Mouse (Mus musculus) kidney, postnatal 36 days (tissue): ENCODE results near the gene Cse1l.

Source experiments
- DNase-seq, 2 experiments: peaks; one replicate each; pipeline ENCODE4 v3.0.0; 2021 to 2022; ENCODE audit warnings: mixed read lengths in 2 of 2

Cse1l gene

DNA sequence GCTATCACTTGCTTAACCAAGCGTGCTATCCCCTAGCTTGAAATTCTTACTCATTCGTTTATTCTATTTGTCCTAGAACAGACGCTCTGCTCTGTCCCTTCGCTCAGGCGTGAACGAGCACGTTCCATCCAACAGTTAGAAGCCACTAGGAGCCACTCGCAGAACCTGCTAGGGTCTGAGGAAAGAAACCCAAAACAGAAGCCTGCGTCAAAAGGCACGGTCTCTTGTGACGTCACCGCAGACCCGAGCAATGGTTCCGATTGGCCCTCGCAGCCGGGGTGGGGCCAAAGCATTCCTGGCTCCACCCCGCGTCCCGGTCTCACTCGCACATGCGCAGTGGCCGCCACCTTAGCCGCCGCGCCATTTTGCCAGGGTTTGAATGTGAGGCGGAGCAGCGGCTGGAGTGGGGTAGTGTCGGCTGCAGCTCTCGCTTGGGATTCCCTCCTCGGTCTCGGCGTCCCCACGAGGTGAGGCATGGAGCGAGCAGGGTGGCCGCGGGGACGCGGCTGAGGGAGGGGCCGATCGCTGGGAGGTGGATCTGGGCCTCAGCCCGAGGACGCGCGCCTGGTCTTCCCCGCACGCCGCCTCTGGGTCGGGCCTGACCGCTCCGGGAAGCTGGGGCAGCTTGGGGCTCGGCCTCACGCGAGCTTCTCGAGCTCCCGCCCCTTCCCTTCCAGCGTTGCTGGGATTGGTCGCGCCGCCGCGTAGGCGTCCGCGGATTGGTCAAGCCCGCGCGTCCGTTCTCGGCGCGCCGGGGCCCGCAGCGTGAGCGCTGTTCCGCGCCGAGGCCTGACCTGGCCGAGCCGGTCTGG is at the start of gene Cse1l:
TSS of gene Cse1l (plus strand) at position 330 of the 812 bp plus-strand sequence.
- peak; percentile 98 to 99 for DNase-seq

DNA sequence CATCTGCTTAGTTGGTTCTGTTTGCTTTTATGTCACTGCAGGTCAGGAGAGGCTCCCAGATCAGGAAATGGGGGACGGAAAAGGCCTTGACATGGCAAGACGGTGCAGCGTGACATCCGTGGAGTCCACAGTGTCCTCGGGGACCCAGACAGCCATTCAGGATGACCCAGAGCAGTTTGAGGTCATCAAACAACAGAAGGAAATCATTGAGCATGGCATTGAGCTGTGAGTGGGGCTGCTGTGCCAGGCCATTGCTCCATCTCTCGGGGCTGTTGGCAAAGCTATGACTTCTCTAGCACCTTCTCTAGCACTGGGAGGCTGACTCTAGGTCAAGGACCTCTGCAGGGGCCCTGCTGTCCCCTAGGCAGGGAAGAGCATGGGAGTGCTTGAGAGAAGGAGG is 49.5 kb upstream of the Cse1l start:
- no peak for DNase-seq

DNA sequence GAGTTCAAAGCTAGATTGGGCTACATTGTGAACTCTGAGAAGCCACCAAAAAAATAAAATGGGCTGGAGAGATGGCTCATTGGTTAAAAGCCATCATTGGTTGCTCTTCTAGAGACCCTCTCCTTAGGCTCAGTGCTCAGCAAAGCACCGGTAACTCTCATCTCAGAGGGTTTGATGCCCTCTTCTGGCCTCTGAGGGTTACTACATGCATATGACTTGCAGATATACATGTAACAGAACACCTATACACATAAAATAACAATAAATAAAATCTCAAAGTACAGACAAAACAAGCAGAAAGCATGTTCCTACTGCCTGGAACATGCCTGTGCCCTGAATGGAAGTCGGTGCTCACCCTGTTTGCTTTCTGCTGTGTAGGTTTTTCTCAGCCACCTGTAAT is 48.7 kb upstream of the Cse1l start:
- DNase-seq, result peak; percentile 23 to 47

DNA sequence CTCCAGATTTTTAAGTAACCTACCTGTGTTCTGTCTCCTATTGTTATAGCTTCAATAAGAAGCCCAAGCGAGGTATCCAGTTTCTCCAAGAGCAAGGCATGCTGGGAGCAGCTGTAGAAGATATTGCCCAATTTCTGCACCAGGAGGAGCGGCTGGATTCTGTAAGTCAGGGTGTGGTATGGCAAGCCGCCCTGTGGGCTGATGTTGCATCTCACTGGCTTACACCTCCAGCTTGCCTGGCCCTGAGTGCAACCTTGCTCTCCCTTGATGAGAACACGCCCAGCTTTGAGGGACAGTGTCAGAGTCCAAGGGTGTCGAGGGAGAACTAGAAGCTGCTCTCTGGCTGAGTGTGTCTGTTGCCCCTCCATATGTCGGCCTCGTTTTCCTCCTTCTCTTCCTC is 46.6 kb upstream of the Cse1l start:
- DNase-seq, result no peak

DNA sequence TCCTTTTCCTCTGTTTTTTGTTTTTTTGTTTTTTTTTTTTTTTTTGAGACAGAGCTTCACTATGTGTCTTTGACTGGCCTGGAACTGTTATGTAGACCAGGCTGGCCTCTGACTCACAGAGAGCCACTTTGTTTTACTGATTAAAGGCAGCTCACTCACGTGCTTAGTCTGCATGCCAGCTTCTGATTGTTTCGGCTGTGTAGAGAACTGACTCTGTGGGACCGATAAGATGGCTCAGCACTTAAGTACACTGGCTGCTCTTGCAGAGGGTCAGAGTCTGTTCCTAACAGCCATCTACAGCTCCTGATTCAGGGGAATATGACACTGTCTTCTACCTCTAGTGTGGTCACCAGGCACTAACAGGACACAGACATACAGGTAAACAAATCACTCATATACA is 43.3 kb upstream of the Cse1l start:
- DNase-seq, result no peak

DNA sequence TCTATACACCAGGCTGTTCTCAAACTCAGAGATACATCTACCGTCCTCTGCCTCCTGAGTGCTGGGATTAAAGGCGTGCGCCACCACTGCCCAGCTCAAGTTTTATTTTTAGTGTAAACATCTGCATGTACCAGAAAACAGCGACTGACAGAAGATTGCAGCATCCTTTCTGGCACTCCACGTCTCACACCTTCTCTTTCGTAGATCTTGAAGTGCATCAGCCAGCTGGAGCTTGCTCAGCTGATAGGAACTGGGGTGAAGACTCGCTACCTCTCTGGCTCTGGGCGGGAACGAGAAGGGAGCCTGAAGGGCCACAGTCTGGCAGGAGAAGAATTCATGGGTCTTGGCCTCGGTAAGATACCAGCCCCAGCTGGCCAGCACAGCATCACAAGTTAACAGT is 40.4 kb upstream of the Cse1l start:
- no peak for DNase-seq

DNA sequence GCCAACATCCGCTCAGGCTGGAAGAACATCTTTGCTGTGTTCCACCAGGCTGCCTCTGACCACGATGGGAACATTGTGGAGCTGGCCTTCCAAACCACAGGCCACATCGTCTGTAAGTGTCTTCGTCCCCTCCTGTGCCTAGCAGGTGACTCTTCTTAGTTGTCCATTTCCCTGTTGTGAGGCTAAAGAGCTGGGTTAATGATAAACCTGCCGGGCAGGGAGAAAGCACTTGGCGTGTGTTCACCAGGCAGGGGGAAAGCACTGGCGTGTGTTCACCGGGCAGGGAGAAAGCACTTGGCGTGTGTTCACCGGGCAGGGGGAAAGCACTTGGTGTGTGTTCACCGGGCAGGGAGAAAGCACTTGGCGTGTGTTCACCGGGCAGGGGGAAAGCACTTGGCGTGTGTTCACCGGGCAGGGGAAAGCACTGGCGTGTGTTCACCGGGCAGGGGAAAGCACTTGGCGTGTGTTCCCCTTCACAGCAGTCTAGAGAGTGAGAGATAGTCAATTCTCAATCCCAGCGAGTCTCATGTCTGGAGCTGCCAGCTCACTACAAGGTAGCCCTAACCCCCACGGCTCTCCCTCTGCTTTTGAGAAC is 35.5 kb upstream of the Cse1l start:
- peak; percentile 54 to 77 for DNase-seq

DNA sequence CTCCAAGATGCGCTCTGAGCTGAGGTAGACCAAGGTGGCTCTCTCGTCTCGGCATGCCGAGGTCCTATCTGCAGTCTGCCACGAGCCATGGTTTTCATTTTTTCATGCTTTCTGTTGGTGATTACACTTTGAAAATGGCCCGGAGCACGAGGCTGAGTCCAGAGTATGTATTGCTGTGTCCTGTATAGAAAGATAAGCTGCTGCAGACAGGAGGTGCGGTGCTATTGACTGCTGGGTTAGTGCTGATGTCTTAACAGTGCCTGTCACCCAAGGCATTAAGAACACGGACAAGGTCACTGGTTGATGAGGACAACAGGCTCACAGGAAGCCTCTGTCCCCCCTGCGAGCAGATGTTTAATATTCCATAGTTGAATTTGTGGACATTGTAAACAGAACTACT is 34.9 kb upstream of the Cse1l start:
- no peak for DNase-seq

DNA sequence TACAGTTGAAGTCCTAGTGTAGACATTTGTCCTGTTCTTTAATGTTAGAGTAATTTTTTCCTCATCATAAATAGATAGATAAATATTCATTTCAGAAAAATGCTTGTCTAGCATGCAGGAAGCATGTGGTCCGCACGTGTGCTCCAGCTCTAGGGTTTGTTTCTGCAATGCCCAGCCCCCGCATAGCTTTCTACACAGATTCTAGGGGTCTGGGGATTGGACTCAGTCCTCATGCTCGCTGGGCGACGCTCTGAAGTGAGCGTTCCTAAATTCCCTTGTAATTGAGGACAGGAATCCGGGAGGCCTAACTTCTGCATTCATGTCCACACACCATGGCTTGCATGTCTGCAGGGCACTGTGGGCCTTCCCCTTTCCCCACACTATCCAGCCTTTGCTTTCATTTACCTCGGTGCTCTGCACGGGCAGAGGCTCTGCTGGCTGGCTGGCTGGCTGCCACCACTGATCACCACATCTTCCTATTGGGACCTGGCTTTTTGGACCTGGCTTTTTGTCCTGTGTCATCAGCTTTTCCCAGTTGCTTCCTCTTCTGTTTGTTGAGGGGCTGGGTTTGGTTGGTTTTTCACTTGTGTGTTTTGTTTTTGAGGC is 31.1 kb upstream of the Cse1l start:
- DNase-seq, result no peak

DNA sequence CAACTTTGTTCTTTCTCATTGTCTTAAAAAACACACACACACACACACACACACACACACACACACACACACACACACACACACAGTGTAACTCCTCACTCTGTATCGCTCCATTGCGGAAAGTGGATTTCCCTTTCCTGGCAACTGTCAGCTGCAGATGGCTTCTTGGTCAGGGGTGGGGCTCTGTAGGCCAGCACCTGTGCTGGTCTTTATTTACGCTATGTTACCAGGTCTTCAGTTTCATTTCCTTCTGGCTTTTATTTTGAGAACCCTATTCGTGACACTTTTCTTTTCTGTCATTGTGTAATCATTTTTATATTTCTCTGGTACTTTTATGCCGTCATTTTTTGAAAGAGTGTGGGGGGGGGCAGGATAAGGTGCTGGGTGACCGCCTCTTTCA is 30.3 kb upstream of the Cse1l start:
- DNase-seq, result no peak

DNA sequence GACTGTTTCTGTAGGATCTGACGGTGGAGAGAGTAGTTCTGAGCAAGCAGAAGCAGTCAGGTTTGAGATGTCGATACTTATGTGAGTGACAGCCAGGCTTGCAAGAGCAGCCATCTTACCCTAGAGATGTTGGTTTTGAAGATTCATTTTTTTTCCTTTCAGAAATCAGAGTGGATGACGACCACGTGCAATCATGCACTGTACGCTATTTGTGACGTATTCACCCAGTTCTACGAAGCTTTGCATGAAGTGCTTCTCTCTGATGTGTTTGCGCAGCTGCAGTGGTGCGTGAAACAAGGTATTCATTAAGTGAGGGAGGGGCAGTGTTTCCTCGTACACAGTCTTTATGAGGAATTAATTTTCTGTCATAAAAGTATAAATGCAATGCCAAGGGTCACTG is 29.5 kb upstream of the Cse1l start:
- no peak for DNase-seq

DNA sequence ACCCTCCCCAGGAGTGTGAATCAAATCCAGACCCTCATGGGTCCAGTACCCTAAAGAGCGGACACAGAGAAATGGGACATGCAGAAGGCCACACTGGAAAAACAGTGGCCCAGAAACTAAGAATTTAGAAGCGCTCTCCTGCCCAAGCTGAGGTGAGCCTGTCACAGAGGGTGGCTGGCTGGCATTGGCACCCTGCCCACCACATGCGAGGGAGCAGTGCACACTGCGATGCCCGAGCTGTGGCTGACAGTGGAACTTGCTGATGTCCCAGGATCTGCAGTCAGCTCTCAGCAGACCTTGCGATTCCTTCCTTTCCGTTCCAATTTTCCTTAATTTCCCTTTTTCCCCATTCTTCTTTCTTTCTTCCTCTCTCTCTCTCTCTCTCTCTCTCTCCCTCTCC is 20.8 kb upstream of the Cse1l start:
- peak in 1 of 2 experiments; percentile 48 for DNase-seq

DNA sequence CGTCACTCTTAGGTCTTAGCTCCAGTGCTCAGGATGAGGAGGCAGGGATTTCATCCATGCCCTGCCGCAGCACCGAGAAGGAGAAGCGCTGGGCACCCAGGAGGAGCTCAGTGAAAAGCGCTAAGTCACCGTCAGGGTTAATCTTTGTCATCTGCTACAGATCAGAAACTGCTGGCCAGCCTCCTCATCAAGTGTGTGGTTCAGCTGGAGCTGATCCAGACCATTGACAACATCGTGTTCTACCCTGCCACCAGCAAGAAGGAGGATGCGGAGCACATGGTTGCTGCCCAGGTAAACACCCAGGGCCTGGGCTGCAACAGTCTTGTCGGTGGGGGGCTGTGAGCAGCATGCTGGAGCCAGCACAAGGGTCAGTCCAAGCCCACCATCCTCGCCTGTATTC is 20.2 kb upstream of the Cse1l start:
- no peak for DNase-seq

DNA sequence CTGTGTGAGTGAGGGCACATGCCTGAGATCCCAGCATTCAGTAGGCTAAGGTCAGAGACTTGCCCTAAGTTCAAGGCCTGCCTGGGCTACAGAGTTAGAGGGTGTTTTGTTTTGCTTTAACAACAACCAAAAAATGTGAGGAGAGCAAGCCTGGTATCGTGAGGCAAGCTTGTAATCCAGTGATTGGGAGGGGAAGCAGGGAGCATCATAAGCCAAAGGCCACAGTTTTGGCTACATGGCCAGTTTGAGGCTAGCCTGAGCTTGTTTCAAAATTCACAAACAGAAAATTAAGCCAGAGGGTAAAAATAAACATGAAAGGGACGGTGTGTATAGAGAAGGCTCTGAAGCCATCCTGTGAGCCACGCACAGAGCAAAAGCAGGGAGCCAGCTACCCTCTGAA is 19.6 kb upstream of the Cse1l start:
- no peak for DNase-seq

DNA sequence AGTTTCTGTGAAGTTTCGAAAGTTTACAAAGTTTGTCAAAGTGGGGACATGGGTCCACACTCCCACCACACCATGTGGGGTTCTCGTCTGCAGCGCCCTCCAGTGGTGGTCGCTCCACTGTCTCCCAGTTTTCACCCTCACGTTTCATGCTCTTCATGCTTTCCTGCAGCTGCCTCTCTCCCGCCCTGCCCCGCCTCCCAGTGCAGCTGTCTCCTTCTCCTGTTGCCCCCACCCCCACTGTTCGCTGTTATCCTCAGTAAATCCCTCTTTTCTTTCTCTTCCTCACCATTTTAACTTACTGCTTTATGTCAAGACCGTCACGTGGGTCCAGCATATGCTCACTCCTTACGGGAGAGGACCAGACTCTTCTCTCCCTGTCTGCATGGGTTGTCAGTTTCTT is 18.0 kb upstream of the Cse1l start:
- no peak for DNase-seq

DNA sequence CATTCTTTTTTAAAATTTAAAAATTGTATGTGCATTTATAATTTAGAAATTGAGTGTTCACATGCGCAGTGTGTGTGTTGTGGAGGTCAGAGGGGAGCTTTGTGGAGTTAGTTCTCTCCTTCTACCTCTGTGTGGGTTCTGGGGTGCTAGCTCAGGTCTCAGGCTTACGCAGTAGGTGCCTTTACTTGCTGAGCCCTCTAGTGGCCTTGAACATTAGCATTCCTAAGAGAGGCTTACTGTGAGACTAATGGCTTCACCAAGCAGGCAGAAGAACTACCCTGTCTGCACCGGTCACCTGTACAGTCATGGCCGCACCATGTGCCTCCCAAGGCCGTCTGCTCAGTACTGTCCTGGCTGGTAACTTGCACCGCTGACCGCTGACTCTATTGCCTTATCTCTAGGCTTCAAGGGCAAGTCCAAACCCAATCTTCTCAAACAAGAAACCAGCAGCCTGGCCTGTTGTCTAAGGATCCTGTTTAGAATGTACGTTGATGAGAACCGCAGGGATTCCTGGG is 14.4 kb upstream of the Cse1l start:
- DNase-seq, result no peak

DNA sequence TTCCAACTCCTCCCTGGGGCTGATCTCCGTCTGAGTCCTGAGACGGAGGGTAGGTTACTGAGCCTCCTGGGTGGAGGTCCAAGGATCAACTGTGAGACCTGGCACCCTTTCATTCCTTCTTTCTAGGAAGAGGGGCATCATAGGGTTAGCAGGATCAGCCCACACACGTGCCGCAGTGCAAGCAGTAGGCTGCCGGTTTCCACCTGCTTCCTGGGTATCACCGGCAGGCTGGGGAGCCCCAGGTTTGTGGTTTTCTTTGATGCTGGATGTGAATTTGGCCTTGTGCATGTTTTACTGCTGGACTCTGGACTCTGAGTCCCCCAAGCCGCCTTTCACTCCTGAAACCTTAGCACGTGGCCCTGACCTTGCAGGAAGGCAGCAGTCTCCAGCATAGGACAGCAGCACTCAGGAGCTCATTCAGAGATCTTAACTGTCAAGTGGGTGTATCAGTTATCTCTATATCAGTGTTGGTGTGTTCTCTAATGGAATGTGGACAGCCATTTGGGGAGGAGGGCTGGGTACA is 13.6 kb upstream of the Cse1l start:
- DNase-seq, result peak; percentile 36 to 37

DNA sequence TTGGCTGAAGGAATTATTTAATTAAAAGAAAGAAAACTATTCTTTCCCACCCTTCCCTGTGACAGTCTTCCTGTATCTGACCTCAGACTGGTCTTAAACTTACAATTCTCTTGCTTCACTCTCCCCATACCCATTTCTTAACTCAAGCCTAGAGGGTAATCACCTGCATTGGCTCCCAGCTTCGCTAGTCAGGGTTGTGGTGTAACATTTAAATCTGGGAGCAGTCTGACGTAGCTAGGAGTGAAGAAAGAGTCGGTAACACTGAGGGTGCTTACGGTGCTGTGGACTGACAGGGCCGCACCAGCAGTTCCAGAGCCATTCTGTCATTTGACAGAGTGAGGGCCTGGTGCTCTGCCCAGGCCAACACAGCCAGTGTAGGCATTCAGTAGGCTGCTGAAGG is 12.8 kb upstream of the Cse1l start:
- DNase-seq, result no peak

DNA sequence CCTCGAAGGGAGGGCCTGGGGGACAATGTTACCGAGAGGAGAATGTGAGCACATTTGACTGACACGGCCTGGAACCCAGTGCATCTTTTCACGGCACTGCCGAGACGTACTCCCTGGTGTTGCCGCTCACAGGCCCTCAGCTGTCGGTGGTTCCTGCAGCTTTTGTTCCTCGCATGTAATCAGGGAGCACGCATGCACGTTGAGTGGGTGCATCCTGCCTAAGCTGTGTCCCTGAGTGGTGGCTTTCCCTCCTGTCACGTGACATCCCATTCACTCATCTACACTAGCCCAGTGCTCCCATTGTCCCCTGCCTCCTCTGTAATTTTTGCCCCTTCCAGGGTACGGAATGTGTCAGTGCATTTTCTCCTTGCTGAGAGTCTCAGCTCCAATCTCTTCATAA is 9.5 kb upstream of the Cse1l start:
- no peak for DNase-seq

DNA sequence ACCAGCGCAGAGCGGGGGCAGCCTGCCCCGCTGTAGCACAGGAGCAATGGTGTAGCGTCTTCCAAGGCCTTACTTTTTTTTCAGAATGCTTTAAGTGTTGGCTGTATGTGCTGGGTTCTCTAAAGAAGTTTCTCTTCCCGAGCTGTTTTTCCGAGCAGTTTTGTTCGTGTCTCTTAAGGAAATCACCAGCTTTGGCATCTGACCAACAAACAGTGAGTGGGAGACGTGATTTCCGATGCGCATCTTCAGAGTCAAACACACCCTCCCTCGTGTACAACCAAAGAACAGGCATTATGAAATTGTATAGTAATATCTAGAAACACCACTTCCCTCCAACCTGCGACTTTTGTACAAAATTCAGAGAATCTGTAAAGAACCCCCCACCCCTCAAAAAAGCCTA is 8.9 kb upstream of the Cse1l start:
- no peak for DNase-seq

DNA sequence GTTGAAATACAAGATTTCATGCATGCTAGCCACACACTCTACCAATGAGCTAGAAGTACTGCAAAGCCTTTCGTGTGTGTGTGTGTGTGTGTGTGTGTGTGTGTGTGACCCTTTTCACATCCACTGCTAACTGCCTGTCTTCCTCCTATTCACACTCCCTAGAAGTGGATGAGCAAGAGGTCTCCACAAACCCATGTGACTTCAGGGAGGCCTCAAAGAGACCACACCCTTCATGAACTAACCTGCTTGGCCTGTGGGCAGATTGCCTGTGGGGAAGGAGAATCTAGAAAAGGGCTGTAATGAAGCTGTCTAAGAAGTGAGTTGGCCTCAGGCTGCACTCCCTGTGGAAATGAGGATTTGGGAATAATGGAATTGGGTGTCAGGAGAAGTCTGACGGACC is 6.7 kb upstream of the Cse1l start:
- DNase-seq, result no peak

DNA sequence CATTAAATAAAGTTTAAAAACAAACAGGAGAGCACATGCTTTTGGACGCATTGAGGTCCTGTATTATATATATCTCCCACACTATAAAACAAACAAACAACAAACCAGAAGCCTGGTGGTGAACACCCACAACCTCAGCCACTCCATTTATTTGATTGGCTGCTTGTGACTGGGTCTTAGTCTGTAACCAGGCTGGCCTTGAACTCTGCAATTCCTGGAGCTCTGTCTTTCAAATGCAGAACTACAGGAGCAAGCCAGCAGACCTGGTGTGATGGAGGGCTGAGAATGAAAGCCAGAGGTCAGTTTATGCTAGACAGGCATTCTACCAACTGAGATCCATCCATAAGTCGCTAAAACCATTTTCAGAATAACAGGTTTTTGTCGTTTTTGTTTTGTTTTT is 6.1 kb upstream of the Cse1l start:
- DNase-seq, result no peak

DNA sequence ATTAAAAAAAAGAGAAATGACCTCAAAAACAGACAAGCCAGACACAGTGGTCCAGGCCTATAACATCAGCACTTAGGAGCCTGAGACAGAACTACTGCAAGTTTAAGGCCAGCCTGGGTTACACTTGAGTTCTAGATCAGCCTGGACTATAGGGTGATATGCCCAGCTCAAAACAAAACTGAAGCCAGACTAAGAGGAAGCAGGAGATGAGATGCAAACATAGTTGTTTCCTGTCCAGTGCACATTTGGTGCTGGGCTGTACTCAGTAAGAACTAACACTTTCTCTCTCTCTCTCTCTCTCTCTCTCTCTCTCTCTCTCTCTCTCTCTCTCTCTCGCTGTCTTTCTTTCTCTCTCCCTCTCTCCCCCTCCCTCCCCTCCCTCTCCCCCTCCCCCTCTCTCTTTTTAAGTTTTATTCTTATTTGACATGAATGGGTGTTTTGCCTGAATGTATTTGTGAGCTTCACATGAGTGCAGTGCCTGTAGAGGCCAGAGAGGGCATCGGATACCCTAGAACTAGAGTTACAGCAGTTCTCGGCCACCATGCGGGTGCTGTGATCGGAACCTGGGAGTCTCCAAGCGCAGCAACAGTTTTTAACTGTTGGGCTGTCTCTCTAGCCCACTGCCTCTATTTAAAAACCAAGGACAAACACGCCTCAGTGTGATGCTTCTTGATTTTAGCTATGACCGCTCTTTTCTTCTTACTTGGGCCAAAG is 4.9 kb upstream of the Cse1l start:
- no peak for DNase-seq
